Comparison of ENCODE assay signal across 15 mouse cellular contexts in the genomic region with DNA sequence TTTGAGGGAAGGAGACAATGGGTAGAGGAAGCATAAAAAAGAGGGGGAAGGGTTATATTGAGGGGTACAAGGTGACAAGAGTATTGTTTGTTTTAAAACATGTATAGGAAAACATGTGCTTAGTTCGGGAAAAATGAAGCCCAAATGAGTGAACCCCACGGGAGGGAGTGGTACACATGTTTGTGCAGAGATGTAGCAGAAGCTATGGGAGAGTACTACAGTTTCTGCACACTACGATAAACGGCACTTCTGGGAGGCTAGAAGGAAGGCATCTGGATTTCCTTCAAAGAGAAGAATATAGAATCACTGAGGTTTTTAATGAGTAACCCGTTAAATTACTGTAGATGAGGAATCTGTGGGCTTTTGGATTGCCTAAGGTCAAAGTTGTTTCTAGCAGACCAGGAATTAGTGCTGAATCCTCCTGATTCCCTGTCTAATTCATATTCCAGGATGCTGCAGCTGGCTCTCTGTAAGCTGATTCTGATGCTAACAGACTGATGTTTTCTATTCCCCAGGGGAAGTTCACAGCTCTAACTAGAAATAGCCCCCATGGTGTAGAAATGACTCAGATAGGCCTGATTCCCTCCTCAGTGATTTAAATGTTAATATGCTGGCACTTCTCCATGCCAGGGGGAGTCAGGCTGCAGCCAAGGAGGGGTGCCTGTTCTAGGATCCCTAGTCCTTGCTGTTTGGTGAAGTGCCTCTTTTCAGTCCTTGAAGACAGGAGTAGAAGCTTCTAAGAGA.
A peak's percentile ranks its signal among the peaks of the same experiment; 100 is the strongest.
DNase-seq lines count a peak whose midpoint lies in the region; ATAC-seq lines count a peak whose summit lies in the region.
"Had no signal": no experiment of that assay in that cellular context is flagged by ENCODE, and none has a peak within 500 bp of the region (broad histone marks: within the 10 kb centered on the region; RNA-seq: fewer than 3 reads in every experiment).

No protein-coding gene starts in this region.

- WGBS in hindbrain, embryonic 12.5 days: 79% methylated on average over 5 of the region's 5 CpGs
- WGBS in midbrain, embryonic 16.5 days: 60% methylated on average over 5 of the region's 5 CpGs

- no peak overlapping the region for H3K4me3 ChIP-seq in hindbrain, embryonic 12.5 days
- no peak overlapping the region for H3K4me3 ChIP-seq in midbrain, embryonic 16.5 days (ENCODE audit: low read depth, low read length)
- H3K4me3 ChIP-seq: gastrocnemius, adult 2 months; limb, embryonic 15.5 days had no signal

- H3K4me2 ChIP-seq in hindbrain, embryonic 12.5 days (replicated peaks): no peak overlapping the region
- H3K4me2 ChIP-seq in midbrain, embryonic 16.5 days (ENCODE audit: low read length): no peak overlapping the region
- H3K4me2 ChIP-seq: limb, embryonic 15.5 days had no signal

- H3K27ac ChIP-seq in hindbrain, embryonic 12.5 days: no peak overlapping the region
- H3K27ac ChIP-seq in midbrain, embryonic 16.5 days (ENCODE audit: low read length): no peak overlapping the region
- H3K27ac ChIP-seq: gastrocnemius, adult 2 months; limb, embryonic 15.5 days had no signal

- peak; percentile 5 to 6 for DNase-seq in left cerebral cortex, adult 18-20 months (ENCODE audit: low spot score in 2 of 2)
- no peak for DNase-seq in left cerebral cortex, adult 11 months (ENCODE audit: low spot score)
- DNase-seq in brain, adult 2 months (ENCODE audit: low read depth, low spot score): peak; percentile 69
- DNase-seq in lung, postnatal 10 days: no peak
- no peak for DNase-seq in urinary bladder, postnatal 4 days (ENCODE audit: low spot score in 2 of 2)
- DNase-seq: adrenal gland, postnatal 10 days; cerebellum, adult 9-11 months; gastrocnemius, adult 2 months; heart, adult 18-20 months; liver, postnatal 0 days; lung, postnatal 36 days had no signal

- no peak overlapping the region for H3K9ac ChIP-seq in hindbrain, embryonic 12.5 days
- no peak overlapping the region for H3K9ac ChIP-seq in midbrain, embryonic 16.5 days (ENCODE audit: low read depth, low read length)
- H3K9ac ChIP-seq: limb, embryonic 15.5 days; liver, postnatal 0 days had no signal

- no peaks in the 10 kb centered on the region for H3K36me3 ChIP-seq in hindbrain, embryonic 12.5 days
- H3K36me3 ChIP-seq in midbrain, embryonic 16.5 days (ENCODE audit: control insufficient read depth, insufficient read depth, low read length): no peaks in the 10 kb centered on the region
- H3K36me3 ChIP-seq: limb, embryonic 15.5 days had no signal

- no peaks in the 10 kb centered on the region for H3K9me3 ChIP-seq in hindbrain, embryonic 12.5 days (replicated peaks)
- no peaks in the 10 kb centered on the region for H3K9me3 ChIP-seq in midbrain, embryonic 16.5 days (replicated peaks; ENCODE audit: control insufficient read depth, low read length, poor library complexity, severe bottlenecking)
- H3K9me3 ChIP-seq: limb, embryonic 15.5 days had no signal

- H3K27me3 ChIP-seq in hindbrain, embryonic 12.5 days: no peaks in the 10 kb centered on the region
- H3K27me3 ChIP-seq in midbrain, embryonic 16.5 days (ENCODE audit: control insufficient read depth, insufficient read depth, low read depth, low read length): no peaks in the 10 kb centered on the region
- H3K27me3 ChIP-seq: limb, embryonic 15.5 days had no signal

- H3K4me1 ChIP-seq in hindbrain, embryonic 12.5 days: no peaks in the 10 kb centered on the region; the same call in 1 of the 2 replicates
- no peaks in the 10 kb centered on the region for H3K4me1 ChIP-seq in midbrain, embryonic 16.5 days (ENCODE audit: control insufficient read depth, insufficient read depth, low read length)
- H3K4me1 ChIP-seq: limb, embryonic 15.5 days had no signal

- peak; percentile 64 for ATAC-seq in hindbrain, embryonic 12.5 days (ENCODE audit: low FRiP score)
- peak; percentile 36; the same call in 1 of the 2 replicates for ATAC-seq in midbrain, embryonic 16.5 days
- ATAC-seq: CD4-positive, CD25-positive, alpha-beta regulatory T cell, adult 4 months; liver, postnatal 0 days had no signal

Comparison
In these comparisons a context has a peak if more than half of its experiments do, and no peak if none do; other contexts are left out.
1. DNase-seq: peak in left cerebral cortex, adult 18-20 months (2 of 2) and brain, adult 2 months (single experiment); none in left cerebral cortex, adult 11 months (single experiment), lung, postnatal 10 days (single experiment) and urinary bladder, postnatal 4 days (0 of 2).